Mouse (Mus musculus): ENCODE measurements around the gene Tmem131. TPM values are rescaled to one million over a fixed set of nuclear protein-coding genes. Genes with fewer than 3 reads are reported as not detected.

Tmem131 gene
- total and polyA plus RNA-seq, 2 experiments from 2014 or later, result 8.9 to 21.5 TPM

- Histone ChIP-seq H3K27ac (no peak overlapping the region), H3K4me2 (ENCODE audit: low read depth, low read length) (no peak overlapping the region), H3K4me1 (ENCODE audit: insufficient read depth, low read length) (no peaks in the 10 kb centered on the region), H3K9me3 (ENCODE audit: low read length) (no peaks in the 10 kb centered on the region), H3K27me3 (ENCODE audit: insufficient read depth, low read length) (no peaks in the 10 kb centered on the region), H3K36me3 (ENCODE audit: insufficient read depth, low read length) (no peaks in the 10 kb centered on the region), H3K9ac (replicated peaks; ENCODE audit: low read length) (no peak overlapping the region), H3K4me3 (ENCODE audit: low read length) (no peak overlapping the region)
- 63% methylated on average over 4 of the region's 4 CpGs for WGBS
- DNase-seq (ENCODE audit: low spot score) (no peak), ATAC-seq (no peak)
- TF ChIP-seq CTCF (IDR thresholded peaks at IDR 0.05; ENCODE audit: low read depth), result no peak
Observed at GRCm38 (mm10) chr1:36766431-36767205, 176.8 kb downstream of the Tmem131 start.

GRCm38 (mm10) chr1:36761568-36761967 lies 181.9 kb downstream of the Tmem131 start, which contains the start of gene Zap70:
TSS of gene Zap70 (plus strand) at chr1:36761798.
- Histone ChIP-seq H3K9me3 (ENCODE audit: low read length) (no peaks in the 10 kb centered on the region), H3K4me3 (ENCODE audit: low read length) (no peak within 1 kb of the TSS), H3K4me1 (ENCODE audit: insufficient read depth, low read length) (no peaks in the 10 kb centered on the region), H3K9ac (replicated peaks; ENCODE audit: low read length) (no peak within 1 kb of the TSS), H3K27ac (no peak within 1 kb of the TSS), H3K4me2 (ENCODE audit: low read depth, low read length) (no peak within 1 kb of the TSS), H3K27me3 (ENCODE audit: insufficient read depth, low read length) (no peaks in the 10 kb centered on the region), H3K36me3 (ENCODE audit: insufficient read depth, low read length) (no peaks in the 10 kb centered on the region)
- no peak for ATAC-seq
- 89% methylated on average over 11 of the region's 11 CpGs for WGBS
- no peak for TF ChIP-seq CTCF (IDR thresholded peaks at IDR 0.05; ENCODE audit: low read depth)
- no peak for DNase-seq (ENCODE audit: low spot score)

GRCm38 (mm10) chr1:36761061-36761460 lies 182.4 kb downstream of the Tmem131 start:
- TF ChIP-seq CTCF (IDR thresholded peaks at IDR 0.05; ENCODE audit: low read depth), result no peak
- WGBS, result 89% methylated on average over 8 of the region's 8 CpGs

GRCm38 (mm10) chr1:36760401-36760800 lies 183.1 kb downstream of the Tmem131 start:
- Histone ChIP-seq H3K4me1 (ENCODE audit: insufficient read depth, low read length) (no peaks in the 10 kb centered on the region), H3K4me3 (ENCODE audit: low read length) (no peak overlapping the region), H3K4me2 (ENCODE audit: low read depth, low read length) (no peak overlapping the region), H3K27ac (no peak overlapping the region), H3K27me3 (ENCODE audit: insufficient read depth, low read length) (no peaks in the 10 kb centered on the region), H3K36me3 (ENCODE audit: insufficient read depth, low read length) (no peaks in the 10 kb centered on the region), H3K9ac (replicated peaks; ENCODE audit: low read length) (no peak overlapping the region), H3K9me3 (ENCODE audit: low read length) (no peaks in the 10 kb centered on the region)
- no peak for TF ChIP-seq CTCF (IDR thresholded peaks at IDR 0.05; ENCODE audit: low read depth)
- DNase-seq (ENCODE audit: low spot score) (no peak), ATAC-seq (no peak)
- WGBS, result 81% methylated on average over 9 of the region's 9 CpGs

More at GRCm38 (mm10) chr1:36761061-36761460, 182.4 kb downstream of the Tmem131 start:
- Histone ChIP-seq H3K9me3 (ENCODE audit: low read length) (no peaks in the 10 kb centered on the region), H3K27ac (no peak overlapping the region), H3K36me3 (ENCODE audit: insufficient read depth, low read length) (no peaks in the 10 kb centered on the region), H3K9ac (replicated peaks; ENCODE audit: low read length) (no peak overlapping the region), H3K4me3 (ENCODE audit: low read length) (no peak overlapping the region), H3K4me1 (ENCODE audit: insufficient read depth, low read length) (no peaks in the 10 kb centered on the region), H3K27me3 (ENCODE audit: insufficient read depth, low read length) (no peaks in the 10 kb centered on the region), H3K4me2 (ENCODE audit: low read depth, low read length) (no peak overlapping the region)
- DNase-seq (ENCODE audit: low spot score) (no peak), ATAC-seq (no peak)

- H3K9me3 ChIP-seq (ENCODE audit: low read length), result no peaks in the 10 kb centered on the region
- no peak overlapping the region for H3K4me2 ChIP-seq (ENCODE audit: low read depth, low read length)
- no peaks in the 10 kb centered on the region for H3K36me3 ChIP-seq (ENCODE audit: insufficient read depth, low read length)
- H3K4me3 ChIP-seq (ENCODE audit: low read length), result no peak overlapping the region
- no peak overlapping the region for H3K27ac ChIP-seq
- H3K9ac ChIP-seq (replicated peaks; ENCODE audit: low read length), result no peak overlapping the region
- no peak for ATAC-seq
- no peaks in the 10 kb centered on the region for H3K27me3 ChIP-seq (ENCODE audit: insufficient read depth, low read length)
- no peak for DNase-seq (ENCODE audit: low spot score)
- no peaks in the 10 kb centered on the region for H3K4me1 ChIP-seq (ENCODE audit: insufficient read depth, low read length)
- 88% methylated on average over 18 of the region's 18 CpGs for WGBS
- no peak for TF ChIP-seq CTCF (IDR thresholded peaks at IDR 0.05; ENCODE audit: low read depth)
Observed at GRCm38 (mm10) chr1:36759076-36759475, 184.4 kb downstream of the Tmem131 start.

- no peak overlapping the region for H3K27ac ChIP-seq
- no peaks in the 10 kb centered on the region for H3K27me3 ChIP-seq (ENCODE audit: insufficient read depth, low read length)
- TF ChIP-seq CTCF (IDR thresholded peaks at IDR 0.05; ENCODE audit: low read depth), result no peak
- no peak overlapping the region for H3K4me2 ChIP-seq (ENCODE audit: low read depth, low read length)
- H3K4me1 ChIP-seq (ENCODE audit: insufficient read depth, low read length), result no peaks in the 10 kb centered on the region
- no peak for DNase-seq (ENCODE audit: low spot score)
- WGBS, result 83% methylated on average over 9 of the region's 9 CpGs
- no peaks in the 10 kb centered on the region for H3K9me3 ChIP-seq (ENCODE audit: low read length)
- no peak overlapping the region for H3K9ac ChIP-seq (replicated peaks; ENCODE audit: low read length)
- H3K4me3 ChIP-seq (ENCODE audit: low read length), result no peak overlapping the region
- no peak for ATAC-seq
- H3K36me3 ChIP-seq (ENCODE audit: insufficient read depth, low read length), result no peaks in the 10 kb centered on the region
Observed at GRCm38 (mm10) chr1:36758553-36758952, 184.9 kb downstream of the Tmem131 start.
